Mouse (Mus musculus) forebrain, embryonic 10.5 days (tissue): ENCODE data around the gene Mob3b. TPM values are rescaled to one million over a fixed set of nuclear protein-coding genes. Genes with fewer than 3 reads are reported as not detected.

Source experiments
- DNase-seq: peaks from one replicate; pipeline ENCODE4 v3.0.0-alpha.2; 2017; ENCODE audit warnings: low spot score; ENCODE audit errors: extremely low spot score
- H3K27ac ChIP-seq: fragments of 300-500 bp; sonication (generic); 2 replicates; pipeline ENCODE4 v1.5.1; 2016; ENCODE audit warnings: mild to moderate bottlenecking
- H3K27me3 ChIP-seq: fragments of 300-500 bp; sonication (generic); 2 replicates; pipeline ENCODE4 v1.6.1; 2016; ENCODE audit warnings: mild to moderate bottlenecking; ENCODE audit not compliant: poor library complexity, severe bottlenecking
- H3K36me3 ChIP-seq: fragments of 300-500 bp; sonication (generic); replicated peaks from 2 replicates; pipeline ENCODE4 v1.6.1; 2016; ENCODE audit warnings: mild to moderate bottlenecking, moderate library complexity
- H3K4me1 ChIP-seq: fragments of 300-500 bp; sonication (generic); 2 replicates; pipeline ENCODE4 v1.6.1; 2016
- H3K4me3 ChIP-seq: fragments of 300-500 bp; sonication (generic); 2 replicates; pipeline ENCODE4 v1.5.1; 2016; ENCODE audit warnings: mild to moderate bottlenecking, moderate library complexity
- H3K9me3 ChIP-seq: fragments of 300-500 bp; sonication (generic); 2 replicates; pipeline ENCODE4 v1.6.1; 2016; ENCODE audit warnings: mild to moderate bottlenecking, moderate library complexity
- WGBS: fragments of 180-500 bp; shearing (Covaris S2); methylation state at CpG from one replicate; pipeline ENCODE4 v1.1.7; 2016; 5-methylcytosine and 5-hydroxymethylcytosine counted together
- polyA plus RNA-seq: library from polyadenylated mRNA; unstranded; fragments of >200 nt; fragmentation: Nextera tagmentation; extraction: Ambion mirVana; gene quantifications from 2 replicates; pipeline ENCODE4 v1.2.1, GENCODE M21; 2016

The Mob3b gene
- polyA plus RNA-seq, 1 experiment from 2014 or later = 24.1 TPM

DNA sequence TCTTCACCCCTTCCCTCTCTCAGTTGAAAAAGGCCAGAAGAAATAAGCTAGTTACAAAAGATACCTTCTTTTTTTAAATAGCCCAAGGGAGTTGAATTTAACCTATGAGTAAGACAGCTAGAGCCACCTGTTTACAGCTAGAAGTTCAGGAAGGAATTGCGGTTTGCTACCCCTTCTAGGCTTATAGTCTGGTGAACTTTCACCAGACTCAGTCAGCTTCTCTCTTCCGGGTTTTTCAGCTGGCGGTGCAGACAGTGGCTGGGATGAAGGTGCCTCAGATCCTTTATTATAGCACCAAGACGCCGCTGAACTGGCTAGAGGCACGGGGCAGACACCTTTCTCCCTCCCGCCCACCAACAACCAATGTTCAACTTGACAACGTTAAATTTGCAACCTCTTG lies 152.8 kb downstream of the Mob3b start:
- H3K27me3 ChIP-seq = no peaks in the 10 kb centered on the region
- no peak overlapping the region for H3K27ac ChIP-seq
- H3K4me3 ChIP-seq = no peak overlapping the region
- no peaks in the 10 kb centered on the region for H3K9me3 ChIP-seq
- no peak for DNase-seq
- H3K4me1 ChIP-seq = peaks cover 17% of the 10 kb centered on the region
- WGBS = 92% methylated on average over 8 of the region's 8 CpGs
- no peaks in the 10 kb centered on the region for H3K36me3 ChIP-seq

DNA sequence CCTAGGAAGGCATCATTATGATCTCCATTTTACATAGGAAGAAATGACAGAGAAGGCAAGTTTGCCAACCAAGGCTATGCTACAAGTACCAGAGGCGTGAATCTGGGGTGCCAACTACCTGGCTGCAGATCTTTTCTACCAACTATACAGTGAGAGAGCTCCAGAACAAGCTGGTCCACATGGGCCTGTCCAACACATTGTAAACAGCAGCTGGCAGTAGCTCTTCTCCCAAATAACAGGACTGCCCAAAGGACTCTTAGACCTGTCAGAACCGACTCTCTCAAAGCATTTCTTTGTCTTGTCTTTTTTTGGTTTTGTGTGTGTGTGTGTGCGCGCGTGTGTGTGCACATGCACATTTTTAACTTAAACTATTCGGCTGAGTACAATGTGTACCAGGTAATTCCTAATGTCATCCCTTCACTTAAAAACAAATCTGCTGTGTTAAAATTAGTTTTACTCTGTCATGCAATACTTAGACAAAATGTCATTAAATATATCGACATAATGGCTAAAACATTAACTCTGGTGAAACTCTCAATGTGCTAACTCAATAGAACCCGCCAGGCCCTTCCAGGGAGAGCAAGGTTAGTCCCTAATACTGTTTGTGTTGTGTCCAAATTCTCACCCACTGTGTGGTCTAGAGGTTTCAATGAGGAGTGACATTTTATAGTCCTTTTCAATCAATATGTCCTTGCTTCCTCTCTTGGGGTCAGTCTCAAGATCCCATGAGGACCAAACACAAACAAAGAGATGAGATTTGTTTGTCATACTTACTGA lies 153.5 kb downstream of the Mob3b start:
- Histone ChIP-seq H3K4me1 (peaks cover 17% of the 10 kb centered on the region), H3K36me3 (no peaks in the 10 kb centered on the region), H3K9me3 (no peaks in the 10 kb centered on the region), H3K27me3 (no peaks in the 10 kb centered on the region), H3K27ac (no peak overlapping the region), H3K4me3 (no peak overlapping the region)
- no peak for DNase-seq
- WGBS = 92% methylated on average over 8 of the region's 8 CpGs

DNA sequence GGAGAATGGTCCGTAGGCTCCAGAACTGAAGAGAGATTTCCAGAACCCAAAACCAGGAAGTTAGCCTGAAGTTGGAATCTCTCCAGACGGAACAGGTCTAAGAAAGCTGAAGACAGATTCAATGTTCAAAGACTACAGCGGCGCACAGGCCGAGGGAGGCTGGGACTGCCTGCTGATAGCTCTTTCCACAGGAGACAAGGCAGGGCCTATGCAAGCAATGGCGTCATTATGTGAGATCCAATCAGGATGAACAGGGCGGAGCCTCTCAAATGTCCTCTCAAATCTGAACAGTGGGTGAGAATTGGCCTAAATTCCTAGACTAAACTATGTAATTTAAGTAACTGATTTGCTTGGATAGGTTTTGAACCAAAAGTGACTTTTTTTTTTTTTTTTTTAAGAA lies 160.7 kb downstream of the Mob3b start:
- Histone ChIP-seq H3K27ac (no peak overlapping the region), H3K9me3 (no peaks in the 10 kb centered on the region), H3K4me1 (peaks cover 28% of the 10 kb centered on the region), H3K36me3 (no peaks in the 10 kb centered on the region), H3K4me3 (no peak overlapping the region), H3K27me3 (peaks cover 3% of the 10 kb centered on the region; the same call in 1 of the 2 replicates)
- WGBS = 84% methylated on average over 7 of the region's 7 CpGs
- no peak for DNase-seq

- no peak for DNase-seq
- no peaks in the 10 kb centered on the region for H3K36me3 ChIP-seq
- WGBS = 36% methylated on average over 6 of the region's 6 CpGs
- peaks cover 3% of the 10 kb centered on the region; the same call in 1 of the 2 replicates for H3K27me3 ChIP-seq
- H3K4me1 ChIP-seq = peaks cover 36% of the 10 kb centered on the region
- no peak overlapping the region for H3K4me3 ChIP-seq
- no peaks in the 10 kb centered on the region for H3K9me3 ChIP-seq
- H3K27ac ChIP-seq = peak overlapping the region; percentile 83
Observed at GRCm38 (mm10) chr4:34993639-34993975, 163.7 kb downstream of the Mob3b start.

DNA sequence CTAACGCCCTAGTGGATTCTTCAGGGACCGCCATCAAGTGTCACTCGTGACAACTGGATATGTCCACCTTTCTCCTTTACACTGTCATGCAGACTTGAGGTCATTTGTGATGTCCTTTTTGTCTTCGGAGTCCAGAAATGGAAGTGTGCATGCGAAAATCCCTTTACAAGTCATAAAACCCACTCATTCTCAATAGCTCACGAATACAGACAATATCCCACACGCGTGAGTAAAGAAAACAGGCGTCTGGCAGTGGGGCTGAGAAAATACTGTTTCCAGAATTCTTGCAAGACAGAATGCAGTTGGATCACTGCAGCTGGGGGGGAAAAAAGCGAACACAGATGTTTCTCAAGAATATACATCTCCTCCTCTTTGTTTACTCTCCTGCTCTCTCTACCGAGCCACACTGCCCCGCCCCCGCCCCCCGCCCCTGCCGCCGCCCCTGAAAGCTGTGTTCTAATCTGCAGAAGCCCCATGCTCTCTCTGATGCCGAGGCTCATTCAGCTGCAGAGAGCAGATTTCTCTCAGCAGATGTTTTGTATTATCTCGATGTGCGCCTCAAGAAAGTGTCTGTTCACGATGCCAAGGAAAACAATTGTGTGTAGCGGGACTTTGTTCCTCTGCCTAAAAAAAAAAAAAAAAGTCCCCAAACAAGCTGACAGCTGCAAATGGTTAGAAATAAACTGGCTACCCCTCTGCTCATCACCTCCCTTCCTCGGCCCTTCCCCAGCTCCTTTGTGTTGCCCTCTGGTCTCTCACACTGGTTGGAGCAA lies 164.2 kb downstream of the Mob3b start:
- Histone ChIP-seq H3K27me3 (peaks cover 3% of the 10 kb centered on the region; the same call in 1 of the 2 replicates), H3K4me3 (no peak overlapping the region), H3K4me1 (peaks cover 36% of the 10 kb centered on the region), H3K27ac (peak overlapping the region; percentile 83), H3K36me3 (no peaks in the 10 kb centered on the region), H3K9me3 (no peaks in the 10 kb centered on the region)
- WGBS = 39% methylated on average over 22 of the region's 22 CpGs
- peak; percentile 42 for DNase-seq

DNA sequence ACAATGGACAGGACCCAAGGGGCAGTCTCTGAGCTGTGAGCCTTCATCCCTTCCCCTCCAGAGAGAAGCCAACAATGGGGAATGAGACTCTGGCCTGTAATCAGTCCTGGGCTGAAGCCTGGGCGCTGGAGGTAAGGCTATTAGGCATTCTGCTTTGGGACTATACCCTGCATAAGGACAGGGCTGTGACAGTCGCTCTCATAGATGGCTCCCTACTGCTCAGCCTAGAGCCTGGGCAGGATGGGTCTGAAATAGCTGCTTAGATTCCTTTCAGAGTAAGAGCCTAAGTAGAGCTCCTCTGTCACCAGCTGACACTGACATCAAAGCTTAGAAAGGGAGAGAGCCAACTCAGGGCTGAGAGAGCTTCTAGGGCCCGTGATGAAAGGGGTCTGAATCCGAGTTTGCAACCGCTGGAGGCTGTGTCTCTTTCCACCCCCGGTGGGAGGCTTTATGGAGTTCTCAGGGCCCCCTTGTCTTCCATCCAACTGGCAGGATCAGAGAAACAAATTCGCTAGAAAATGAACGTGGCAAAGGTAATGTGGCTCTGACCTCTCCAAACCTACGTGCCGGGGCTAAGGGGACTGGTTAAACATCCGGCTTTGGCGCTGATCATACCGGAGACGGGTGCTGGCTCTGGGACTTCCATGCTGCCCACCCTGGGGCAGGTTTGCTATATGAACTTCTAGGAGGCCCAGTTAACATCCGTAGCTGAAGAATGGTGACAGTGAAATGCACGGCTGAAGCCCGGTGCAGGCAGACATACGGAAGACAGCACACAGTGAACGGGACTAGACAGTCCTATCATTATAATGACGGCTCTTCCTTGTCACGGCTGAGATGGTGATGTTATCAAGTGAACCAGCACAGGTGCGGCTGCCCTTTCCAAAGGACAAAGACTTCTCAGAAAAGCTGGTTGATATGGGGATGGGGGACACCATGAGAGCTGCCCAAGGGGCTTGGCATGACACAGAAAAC lies 165.1 kb downstream of the Mob3b start:
- WGBS = 58% methylated on average over 22 of the region's 22 CpGs
- Histone ChIP-seq H3K27me3 (peaks cover 3% of the 10 kb centered on the region; the same call in 1 of the 2 replicates), H3K9me3 (no peaks in the 10 kb centered on the region), H3K27ac (peak overlapping the region; percentile 83), H3K4me3 (no peak overlapping the region), H3K36me3 (no peaks in the 10 kb centered on the region), H3K4me1 (peaks cover 36% of the 10 kb centered on the region)
- DNase-seq = no peak

DNA sequence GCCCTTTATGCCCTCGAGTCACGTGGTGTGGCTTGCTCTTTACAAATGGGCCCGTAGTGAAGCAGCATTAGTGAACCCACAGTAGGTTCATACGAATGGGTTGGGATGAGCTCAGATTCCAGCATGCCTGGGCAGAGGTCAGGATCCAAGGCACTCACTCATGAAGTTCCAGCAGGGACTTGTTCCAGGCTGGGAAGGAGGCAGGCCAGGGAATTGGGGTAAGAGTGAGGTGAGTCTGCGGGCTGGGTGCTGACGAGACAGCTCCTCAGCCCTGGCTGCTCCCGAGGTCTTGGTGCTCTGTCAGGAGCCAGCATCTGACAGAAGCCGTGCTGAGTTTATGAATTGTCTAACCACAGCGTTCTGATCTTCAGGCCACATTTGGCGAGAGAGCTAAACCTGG lies 166.2 kb downstream of the Mob3b start:
- WGBS = 62% methylated on average over 10 of the region's 10 CpGs
- no peak overlapping the region for H3K4me3 ChIP-seq
- no peaks in the 10 kb centered on the region for H3K9me3 ChIP-seq
- peak overlapping the region; percentile 12; the same call in 1 of the 2 replicates for H3K27ac ChIP-seq
- H3K27me3 ChIP-seq = peaks cover 3% of the 10 kb centered on the region; the same call in 1 of the 2 replicates
- H3K36me3 ChIP-seq = no peaks in the 10 kb centered on the region
- DNase-seq = no peak
- peaks cover 44% of the 10 kb centered on the region for H3K4me1 ChIP-seq

DNA sequence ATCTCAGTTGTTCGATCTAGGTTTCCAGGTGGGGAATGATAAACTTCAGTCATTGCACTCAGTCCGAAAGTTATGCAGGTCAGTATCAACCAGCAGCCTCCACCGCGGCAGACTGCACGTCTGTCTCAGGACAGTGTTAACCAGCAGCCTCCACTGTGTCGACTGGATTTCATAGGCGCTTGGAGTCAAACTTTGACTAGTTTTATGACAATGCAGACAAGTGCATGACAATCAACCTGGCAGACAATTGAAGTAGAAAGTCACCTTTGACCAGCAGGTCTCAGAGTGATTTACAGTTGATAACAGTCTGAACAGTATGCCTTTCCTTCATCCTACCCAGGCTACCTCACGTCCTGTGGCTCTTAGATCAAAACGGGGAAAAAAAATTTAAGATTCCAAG lies 166.6 kb downstream of the Mob3b start:
- Histone ChIP-seq H3K27me3 (peaks cover 3% of the 10 kb centered on the region; the same call in 1 of the 2 replicates), H3K4me1 (peaks cover 44% of the 10 kb centered on the region), H3K9me3 (no peaks in the 10 kb centered on the region), H3K4me3 (no peak overlapping the region), H3K27ac (no peak overlapping the region), H3K36me3 (peaks cover 1% of the 10 kb centered on the region; the same call in 1 of the 2 replicates)
- DNase-seq = no peak
- 91% methylated on average over 9 of the region's 9 CpGs for WGBS

GRCm38 (mm10) chr4:34987568-34987967 lies 169.7 kb downstream of the Mob3b start:
- H3K27me3 ChIP-seq = no peaks in the 10 kb centered on the region
- H3K4me3 ChIP-seq = no peak overlapping the region
- H3K27ac ChIP-seq = no peak overlapping the region
- H3K4me1 ChIP-seq = peaks cover 26% of the 10 kb centered on the region
- no peaks in the 10 kb centered on the region for H3K9me3 ChIP-seq
- H3K36me3 ChIP-seq = peaks cover 7% of the 10 kb centered on the region
- 91% methylated on average over 4 of the region's 4 CpGs for WGBS
- no peak for DNase-seq

DNA sequence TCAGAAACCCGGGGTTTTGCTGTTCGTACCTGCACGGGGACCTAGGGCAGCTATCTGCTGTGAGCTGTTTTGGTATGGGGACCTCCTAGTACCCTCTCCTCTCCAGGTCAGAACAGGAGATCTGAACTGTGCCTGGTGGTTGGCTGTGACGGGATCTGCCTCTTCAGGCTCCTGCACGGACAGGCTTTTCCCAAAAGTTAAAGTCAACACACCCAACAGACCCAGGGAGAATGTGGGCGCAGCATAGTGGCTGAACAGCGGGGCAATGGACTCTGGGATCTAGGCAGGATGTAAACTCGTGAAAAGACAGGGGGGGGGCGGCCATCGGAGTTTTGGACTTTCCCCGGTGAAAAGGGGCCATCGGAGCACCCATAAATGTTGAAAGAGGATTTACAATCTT lies 170.2 kb downstream of the Mob3b start:
- no peaks in the 10 kb centered on the region for H3K27me3 ChIP-seq
- WGBS = 93% methylated on average over 12 of the region's 12 CpGs
- peaks cover 22% of the 10 kb centered on the region for H3K4me1 ChIP-seq
- DNase-seq = no peak
- no peaks in the 10 kb centered on the region for H3K9me3 ChIP-seq
- H3K27ac ChIP-seq = no peak overlapping the region
- H3K4me3 ChIP-seq = no peak overlapping the region
- peaks cover 7% of the 10 kb centered on the region for H3K36me3 ChIP-seq

GRCm38 (mm10) chr4:34986647-34987046 lies 170.6 kb downstream of the Mob3b start:
- no peak for DNase-seq
- WGBS = 80% methylated on average over 4 of the region's 4 CpGs
- Histone ChIP-seq H3K36me3 (peaks cover 7% of the 10 kb centered on the region), H3K4me3 (no peak overlapping the region), H3K27me3 (no peaks in the 10 kb centered on the region), H3K4me1 (peaks cover 19% of the 10 kb centered on the region), H3K9me3 (no peaks in the 10 kb centered on the region), H3K27ac (no peak overlapping the region)

DNA sequence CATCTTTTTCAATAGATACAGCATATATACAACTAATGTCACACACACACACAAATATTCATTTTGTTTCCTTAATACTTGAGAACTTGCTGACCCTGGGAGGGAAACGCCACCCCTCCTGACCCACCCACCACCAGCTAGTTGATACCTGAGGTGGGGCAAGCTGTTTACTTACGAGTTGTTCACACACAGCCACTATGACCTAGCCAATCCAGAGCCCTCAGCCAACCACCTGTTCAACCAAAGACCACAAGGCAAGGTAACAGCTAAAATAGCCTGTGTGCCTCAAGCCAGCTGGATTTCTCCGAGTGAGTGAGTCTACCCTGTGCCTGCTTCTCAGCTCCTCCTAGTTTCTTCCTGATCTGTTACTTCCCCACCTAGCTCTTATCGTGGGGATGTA lies 172.9 kb downstream of the Mob3b start:
- no peaks in the 10 kb centered on the region for H3K27me3 ChIP-seq
- no peak overlapping the region for H3K27ac ChIP-seq
- H3K9me3 ChIP-seq = no peaks in the 10 kb centered on the region
- WGBS = 93% methylated on average over 4 of the region's 4 CpGs
- peaks cover 26% of the 10 kb centered on the region for H3K4me1 ChIP-seq
- no peak overlapping the region for H3K4me3 ChIP-seq
- DNase-seq = no peak
- peaks cover 7% of the 10 kb centered on the region for H3K36me3 ChIP-seq
